Mouse (Mus musculus) testis, adult 2 months (tissue): ENCODE data around the gene Ppp1r12a. TPM values are rescaled to one million over a fixed set of nuclear protein-coding genes. Genes with fewer than 3 reads are reported as not detected.
A peak's percentile ranks its signal among the peaks of the same experiment; 100 is the strongest.

Experiments used
- H3K27ac ChIP-seq: fragments of 200-500 bp; 2 replicates; pipeline ENCODE4 v1.5.1; 2012; ENCODE audit warnings: low read depth, low read length; ENCODE audit not compliant: control insufficient read depth, insufficient read depth
- H3K27me3 ChIP-seq: fragments of 200-500 bp; 2 replicates; pipeline ENCODE4 v1.6.1; 2012; ENCODE audit warnings: mild to moderate bottlenecking, low read length, moderate library complexity; ENCODE audit not compliant: control insufficient read depth, insufficient read depth
- H3K36me3 ChIP-seq: fragments of 200-500 bp; 2 replicates; pipeline ENCODE4 v1.6.1; 2012; ENCODE audit warnings: mild to moderate bottlenecking, low read length; ENCODE audit not compliant: control insufficient read depth, insufficient read depth
- H3K4me1 ChIP-seq: fragments of 200-500 bp; 2 replicates; pipeline ENCODE4 v1.6.1; 2012; ENCODE audit warnings: low read length; ENCODE audit not compliant: control insufficient read depth, insufficient read depth
- H3K4me3 ChIP-seq: fragments of 200-500 bp; 2 replicates; pipeline ENCODE4 v1.5.1; 2012; ENCODE audit warnings: low read depth, mild to moderate bottlenecking, low read length, moderate library complexity, mixed read lengths; ENCODE audit not compliant: control insufficient read depth
- CTCF ChIP-seq: fragments of 200-500 bp; IDR thresholded peaks from 2 replicates; pipeline ENCODE4 v1.5.1; 2012; ENCODE audit warnings: low read depth, mild to moderate bottlenecking, inconsistent platforms, low read length, moderate library complexity; ENCODE audit not compliant: control insufficient read depth, insufficient read depth, insufficient replicate concordance
- POLR2A ChIP-seq: fragments of 200-500 bp; IDR thresholded peaks from 2 replicates; pipeline ENCODE4 v1.6.1; 2012; ENCODE audit warnings: low read depth, mild to moderate bottlenecking, inconsistent platforms, low read length, moderate library complexity; ENCODE audit not compliant: control insufficient read depth
- polyA plus RNA-seq: library from polyadenylated mRNA; depleted of rRNA; stranded (reverse); fragments of >200 nt; gene quantifications from 2 replicates; pipeline ENCODE4 v1.2.3, GENCODE M21; 2012

The Ppp1r12a gene
- polyA plus RNA-seq, 1 experiment: 15.2 TPM

DNA sequence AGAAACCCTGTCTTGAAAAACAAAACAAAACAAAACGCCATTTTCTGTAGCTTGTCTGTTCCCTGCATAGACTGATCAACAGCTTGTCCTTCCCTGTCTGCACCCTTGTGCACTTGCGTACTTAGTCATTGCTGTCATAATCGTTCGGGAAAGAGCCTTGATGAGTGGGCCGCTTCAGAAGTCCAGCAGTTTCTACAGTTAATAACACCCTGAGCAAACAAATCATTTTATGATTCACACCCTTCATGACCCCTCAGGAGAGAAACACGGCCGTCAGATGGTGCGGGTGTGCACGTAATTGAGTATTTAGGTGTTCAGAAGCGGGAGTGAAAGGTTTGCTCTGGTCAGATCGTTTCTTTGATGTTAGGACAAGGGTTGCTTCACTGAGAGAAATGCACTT, 137.8 kb downstream of the Ppp1r12a start:
- Histone ChIP-seq H3K4me3 (no peak overlapping the region), H3K36me3 (no peaks in the 10 kb centered on the region), H3K4me1 (peaks cover 2% of the 10 kb centered on the region), H3K27me3 (no peaks in the 10 kb centered on the region), H3K27ac (no peak overlapping the region)
- TF ChIP-seq CTCF (no peak), POLR2A (no peak)

DNA sequence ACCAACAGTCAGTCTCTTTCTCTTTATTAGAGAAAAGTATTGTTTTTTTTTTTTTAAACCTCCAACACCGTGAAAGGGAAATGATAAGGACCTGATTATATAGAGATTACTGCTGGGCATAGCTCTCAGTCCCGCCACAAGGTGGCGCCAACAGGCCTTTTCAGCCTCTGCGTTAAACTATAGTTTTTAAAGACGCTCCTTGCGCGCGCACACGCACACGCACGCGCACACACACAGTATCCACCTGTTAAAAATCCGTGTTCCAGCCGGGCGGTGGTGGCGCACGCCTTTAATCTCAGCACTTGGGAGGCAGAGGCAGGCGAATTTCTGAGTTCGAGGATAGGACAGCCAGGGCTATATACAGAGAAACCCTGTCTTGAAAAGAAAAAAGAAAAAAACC, 138.8 kb downstream of the Ppp1r12a start:
- no peaks in the 10 kb centered on the region for H3K36me3 ChIP-seq
- no peak overlapping the region; the same call in 1 of the 2 replicates for H3K27ac ChIP-seq
- TF ChIP-seq POLR2A (no peak), CTCF (peak; percentile 84)
- peak overlapping the region; percentile 58 for H3K4me3 ChIP-seq
- H3K27me3 ChIP-seq: no peaks in the 10 kb centered on the region
- H3K4me1 ChIP-seq: peaks cover 2% of the 10 kb centered on the region

DNA sequence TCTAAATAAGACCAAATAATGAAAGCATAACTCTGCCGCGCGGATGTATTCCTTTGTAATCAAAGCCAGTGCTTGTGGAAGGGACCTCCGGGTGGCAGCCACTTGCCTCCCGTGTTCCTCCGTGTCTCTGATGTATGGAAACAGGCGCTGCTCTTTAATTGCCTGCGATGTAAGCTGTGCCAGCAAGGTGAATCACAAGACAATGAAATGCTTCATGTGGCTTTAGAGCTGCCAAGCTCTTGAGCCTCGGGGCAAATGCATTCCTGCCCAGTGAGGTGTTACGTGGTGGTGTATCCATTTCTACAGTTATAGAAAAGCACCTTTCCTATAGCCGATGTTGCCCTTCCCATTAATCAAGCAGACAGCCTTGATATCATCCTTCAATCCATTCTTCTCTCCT, 145.8 kb downstream of the Ppp1r12a start:
- H3K27me3 ChIP-seq: no peaks in the 10 kb centered on the region
- no peak overlapping the region for H3K4me3 ChIP-seq
- no peak overlapping the region for H3K27ac ChIP-seq
- TF ChIP-seq CTCF (no peak), POLR2A (no peak)
- no peaks in the 10 kb centered on the region for H3K36me3 ChIP-seq
- H3K4me1 ChIP-seq: no peaks in the 10 kb centered on the region

DNA sequence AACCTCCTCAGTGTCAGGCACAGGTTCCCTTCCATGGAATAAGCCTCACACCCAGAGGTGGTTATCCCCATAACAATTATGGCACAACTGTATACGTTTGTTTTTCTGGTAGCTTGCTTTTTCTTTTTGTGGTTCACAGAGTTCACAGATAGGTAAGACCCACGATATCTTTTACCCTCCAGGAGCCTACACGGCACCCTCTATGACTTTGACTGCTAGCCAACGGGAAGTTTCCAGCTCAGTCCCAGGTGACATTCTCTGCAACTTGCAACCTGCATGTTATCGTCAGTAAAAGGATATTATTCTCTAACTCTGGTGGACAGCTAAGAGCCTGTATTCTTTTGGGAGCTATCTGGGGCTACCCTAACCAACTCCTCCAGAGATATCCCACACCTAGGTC, 148.2 kb downstream of the Ppp1r12a start:
- H3K4me1 ChIP-seq: no peaks in the 10 kb centered on the region
- no peak overlapping the region for H3K4me3 ChIP-seq
- no peaks in the 10 kb centered on the region for H3K27me3 ChIP-seq
- TF ChIP-seq CTCF: no peak
- no peak for TF ChIP-seq POLR2A
- H3K36me3 ChIP-seq: no peaks in the 10 kb centered on the region
- no peak overlapping the region for H3K27ac ChIP-seq

DNA sequence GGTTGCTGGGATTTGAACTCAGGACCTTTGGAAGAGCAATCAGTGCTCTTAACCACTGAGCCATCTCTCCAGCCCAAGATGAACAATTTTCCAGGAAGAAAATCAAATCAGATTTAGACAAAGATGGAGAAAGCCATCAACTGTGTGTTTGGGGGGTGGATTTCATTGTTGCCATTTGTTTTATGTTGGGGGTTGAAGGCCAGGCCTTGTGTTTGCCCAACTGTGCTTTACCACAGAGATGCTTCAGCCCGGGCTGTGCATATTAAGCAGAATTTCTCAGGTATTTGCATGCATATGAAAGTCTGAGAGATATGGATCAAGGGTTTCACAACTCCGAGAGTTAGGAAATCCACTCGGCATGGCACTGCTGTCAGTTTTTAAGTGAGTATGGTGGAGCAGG, 149.4 kb downstream of the Ppp1r12a start:
- Histone ChIP-seq H3K36me3 (no peaks in the 10 kb centered on the region), H3K27ac (no peak overlapping the region), H3K4me3 (no peak overlapping the region), H3K27me3 (no peaks in the 10 kb centered on the region), H3K4me1 (no peaks in the 10 kb centered on the region)
- TF ChIP-seq POLR2A (no peak), CTCF (no peak)

DNA sequence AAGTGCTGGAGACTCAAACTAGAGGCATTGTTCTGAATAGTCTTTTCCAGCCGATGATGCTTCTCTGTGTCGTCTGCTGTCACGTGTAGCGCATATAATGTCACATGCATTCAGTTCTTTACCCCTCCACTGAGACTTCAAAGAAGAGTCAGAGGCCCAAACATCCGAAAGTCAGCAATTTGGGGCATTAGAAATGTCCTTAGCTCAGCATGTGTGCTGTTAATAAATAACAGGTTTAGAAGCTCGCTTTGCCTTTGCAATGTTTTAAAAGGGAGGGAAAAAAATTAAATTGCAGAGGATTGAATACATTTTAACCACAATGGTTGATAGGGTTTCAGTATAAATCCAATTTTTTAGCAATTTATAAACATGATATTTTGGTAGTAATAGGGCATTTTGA, 151.9 kb downstream of the Ppp1r12a start:
- no peak overlapping the region for H3K27ac ChIP-seq
- no peak overlapping the region for H3K4me3 ChIP-seq
- no peaks in the 10 kb centered on the region for H3K27me3 ChIP-seq
- no peaks in the 10 kb centered on the region for H3K36me3 ChIP-seq
- TF ChIP-seq POLR2A (no peak), CTCF (no peak)
- peaks cover 3% of the 10 kb centered on the region; the same call in 1 of the 2 replicates for H3K4me1 ChIP-seq

DNA sequence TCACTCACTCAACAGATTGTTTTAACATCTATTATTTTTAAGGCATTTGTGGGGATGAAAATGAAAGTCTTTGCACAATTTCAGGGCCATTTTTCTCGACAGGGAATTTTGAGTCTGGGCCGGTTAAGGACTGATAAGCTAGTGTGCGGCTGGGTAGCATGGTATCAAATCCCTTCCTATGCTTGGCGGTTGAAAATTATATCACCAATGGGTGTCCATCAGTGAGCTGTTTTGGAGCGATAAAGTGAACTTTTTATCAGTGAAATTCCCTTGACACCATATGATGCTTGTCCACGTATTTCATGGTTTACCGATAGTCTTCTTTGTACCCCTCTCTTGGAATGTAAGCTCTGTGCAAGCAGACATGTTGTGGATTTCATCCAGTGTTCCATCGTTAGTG, 152.4 kb downstream of the Ppp1r12a start:
- Histone ChIP-seq H3K27me3 (no peaks in the 10 kb centered on the region), H3K27ac (no peak overlapping the region), H3K4me3 (no peak overlapping the region), H3K36me3 (no peaks in the 10 kb centered on the region), H3K4me1 (peaks cover 3% of the 10 kb centered on the region; the same call in 1 of the 2 replicates)
- no peak for TF ChIP-seq CTCF
- TF ChIP-seq POLR2A: no peak

DNA sequence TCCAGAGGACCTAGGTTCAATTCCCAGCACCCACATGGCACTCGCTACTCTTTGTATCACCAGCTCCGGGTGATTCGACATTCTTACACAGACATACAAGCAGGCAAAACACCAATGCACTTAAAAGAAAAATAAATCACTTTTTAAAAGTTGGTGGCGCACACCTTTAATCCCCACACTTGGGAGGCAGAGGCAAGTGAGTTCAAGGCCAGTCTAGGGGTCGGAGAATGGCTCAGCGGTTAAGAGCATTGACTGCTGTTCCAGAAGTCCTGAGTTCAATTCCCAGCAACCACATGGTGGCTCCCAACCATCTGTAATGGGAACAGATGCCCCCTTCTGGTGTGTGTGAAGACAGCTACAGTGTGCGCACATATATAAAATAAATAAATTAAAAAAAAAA, 153.2 kb downstream of the Ppp1r12a start:
- Histone ChIP-seq H3K27me3 (no peaks in the 10 kb centered on the region), H3K36me3 (no peaks in the 10 kb centered on the region), H3K4me1 (peaks cover 3% of the 10 kb centered on the region; the same call in 1 of the 2 replicates), H3K4me3 (no peak overlapping the region), H3K27ac (no peak overlapping the region)
- TF ChIP-seq POLR2A (no peak), CTCF (no peak)
